Mouse (Mus musculus) urinary bladder, postnatal 14 days (tissue): ENCODE results near the gene Trim7.
"Not testable (repeated sequence)": the region's sequence is repeated elsewhere in the genome, so short reads cannot be mapped to it uniquely, and the experiment has no call there.

Experiments
- DNase-seq: peaks from one replicate; pipeline ENCODE4 v3.0.0; 2021; ENCODE audit warnings: low spot score

Trim7 gene

GRCm38 (mm10) chr11:48900654-48901566 is 75.0 kb downstream of the Trim7 start:
- DNase-seq: not testable (repeated sequence)

- not testable (repeated sequence) for DNase-seq
Measured at GRCm38 (mm10) chr11:48901567-48901930, 75.6 kb downstream of the Trim7 start.
